8 mouse cellular contexts compared by ENCODE assay signal in genomic region chr13:48967956-48968749, GRCm38 (mm10). TPM values are rescaled to one million over a fixed set of nuclear protein-coding genes. Genes with fewer than 3 reads are reported as not detected.
DNase-seq lines count a peak whose midpoint lies in the region; ATAC-seq and TF ChIP-seq lines count a peak whose summit lies in the region.

Gene Fam120a (minus strand): TSS chr13:48968017.

- TF ChIP-seq CTCF in lung, embryonic 14.5 days (IDR thresholded peaks at IDR 0.05; ENCODE audit: low read depth) = peak; percentile 44

- peak within 1 kb of the TSS; percentile 96 for H3K4me3 ChIP-seq in lung, embryonic 14.5 days (ENCODE audit: low read depth, low read length)

- peak within 1 kb of the TSS; percentile 96 for H3K9ac ChIP-seq in lung, embryonic 14.5 days

- peaks cover 13% of the 10 kb centered on the region; the same call in 1 of the 2 replicates for H3K36me3 ChIP-seq in lung, embryonic 14.5 days (ENCODE audit: insufficient read depth)

- peak within 1 kb of the TSS; percentile 97 for H3K27ac ChIP-seq in lung, embryonic 14.5 days (ENCODE audit: low read depth)

- H3K4me1 ChIP-seq in lung, embryonic 14.5 days (ENCODE audit: insufficient read depth) = peaks cover 11% of the 10 kb centered on the region

- H3K4me2 ChIP-seq in lung, embryonic 14.5 days = peak within 1 kb of the TSS; percentile 98

- no peaks in the 10 kb centered on the region for H3K27me3 ChIP-seq in lung, embryonic 14.5 days (ENCODE audit: insufficient read depth, low read length)

- WGBS in lung, embryonic 14.5 days = under 1% methylated on average over 93 of the region's 116 CpGs

- ATAC-seq in frontal cortex, adult (ENCODE audit: low TSS enrichment) = peak; percentile 72
- ATAC-seq in hematopoietic stem cell, adult 5-6 weeks (replicated peaks in 1 of 2; ENCODE audit: insufficient read depth in 1 of 2, low FRiP score in 2 of 2, low TSS enrichment in 1 of 2, low read depth in 1 of 2, poor library complexity in 2 of 2, severe bottlenecking in 2 of 2) = peak; percentile 14 to 30
- ATAC-seq in lung, embryonic 14.5 days (ENCODE audit: insufficient read depth) = peak; percentile 91
- ATAC-seq in neutrophil, adult 5-6 weeks (ENCODE audit: extremely low read depth, insufficient number of reproducible peaks, low FRiP score, poor library complexity, severe bottlenecking) = peak; percentile 31

- DNase-seq in MEL-GATA-1-ER (ENCODE audit: extremely low read depth, low read depth) = peak; percentile 64
- peak; percentile 87 for DNase-seq in cerebellum, adult 8-10 months
- peak; percentile 74 to 84 for DNase-seq in layer of hippocampus, adult 8-10 months (ENCODE audit: low spot score in 2 of 2)
- DNase-seq in lung, embryonic 14.5 days = peak; percentile 94
- DNase-seq in testis, postnatal 14 days (ENCODE audit: low spot score) = peak; percentile 91

- no peaks in the 10 kb centered on the region for H3K9me3 ChIP-seq in lung, embryonic 14.5 days (ENCODE audit: low read depth, low read length)

RNA-seq across cellular contexts. Expression of gene Fam120a, which starts in this region (rescaled TPM):
- 104 and 117 TPM in 2 replicates for total RNA-seq in hematopoietic stem cell, adult 5-6 weeks (2017)
- total RNA-seq in layer of hippocampus, adult 8-10 months (2022) = 100 to 1,000 TPM; 103 to 110 (median 105) TPM
- polyA plus RNA-seq in lung, embryonic 14.5 days (2014; fragmentation: Nextera tagmentation; extraction: Ambion mirVana) = 37.0 and 37.7 TPM in 2 replicates
- 68.6 and 72.2 TPM in 2 replicates for total RNA-seq in neutrophil, adult 5-6 weeks (2017)

Comparison
In these comparisons a context has a peak if more than half of its experiments do, and no peak if none do; other contexts are left out.
1. Peak in every context shown above with its lines: DNase-seq, ATAC-seq, H3K4me3 ChIP-seq and H3K27ac ChIP-seq.
2. ATAC-seq: peak in every context shown above with its lines; median percentile 91 in lung, embryonic 14.5 days; 72 in frontal cortex, adult; 31 in neutrophil, adult 5-6 weeks; 22 in hematopoietic stem cell, adult 5-6 weeks.